Mouse (Mus musculus): ENCODE data around the gene Gm21750. TPM values are rescaled to one million over a fixed set of nuclear protein-coding genes. Genes with fewer than 3 reads are reported as not detected.

Gene Gm21750
- total and polyA plus RNA-seq, 3 experiments: not detected

- Histone ChIP-seq H3K36me3 (ENCODE audit: control insufficient read depth in 1 of 2, insufficient read depth in 2 of 2, low read length in 2 of 2) (no peaks in the 10 kb centered on the region), H3K27ac (ENCODE audit: control insufficient read depth, low read depth, low read length) (no peak overlapping the region), H3K79me2 (ENCODE audit: control insufficient read depth, insufficient read depth, low read length, poor library complexity) (no peaks in the 10 kb centered on the region), H3K27me3 (ENCODE audit: control insufficient read depth in 1 of 2, insufficient read depth in 2 of 2, low read length in 2 of 2) (no peaks in the 10 kb centered on the region), H3K4me1 (ENCODE audit: control insufficient read depth in 1 of 2, insufficient read depth in 2 of 2, low read length in 2 of 2) (no peaks in the 10 kb centered on the region), H3K9me3 (replicated peaks; ENCODE audit: insufficient read depth, low read length) (no peaks in the 10 kb centered on the region), H3K4me3 (ENCODE audit: control insufficient read depth in 1 of 2, insufficient read depth in 1 of 2, low read depth in 2 of 2, low read length in 2 of 2) (no peak overlapping the region), H3K9ac (ENCODE audit: control insufficient read depth, low read depth, low read length, poor library complexity, severe bottlenecking) (no peak overlapping the region)
- DNase-seq (ENCODE audit: low read depth, low spot score): no peak
- TF ChIP-seq POLR2AphosphoS5 (IDR thresholded peaks at IDR 0.05; ENCODE audit: borderline replicate concordance, low read depth, low read length) (no peak), CHD2 (IDR thresholded peaks at IDR 0.05; ENCODE audit: low read length) (no peak), SMC3 (IDR thresholded peaks at IDR 0.05; ENCODE audit: low read depth, low read length) (no peak), TBP (IDR thresholded peaks at IDR 0.05; ENCODE audit: low read depth, low read length) (no peak), MYB (IDR thresholded peaks at IDR 0.05; ENCODE audit: low read depth, low read length) (no peak), SIN3A (IDR thresholded peaks at IDR 0.05; ENCODE audit: low read length) (no peak), MAZ (IDR thresholded peaks at IDR 0.05; ENCODE audit: low read depth, low read length) (no peak), USF2 (IDR thresholded peaks at IDR 0.05; ENCODE audit: borderline replicate concordance in 1 of 2, insufficient read depth in 1 of 2, low read depth in 1 of 2, low read length in 2 of 2) (no peak), MYC (IDR thresholded peaks at IDR 0.05; ENCODE audit: low read depth, low read length) (no peak), CHD1 (IDR thresholded peaks at IDR 0.05; ENCODE audit: low read depth, low read length) (no peak), ZC3H11A (IDR thresholded peaks at IDR 0.05; ENCODE audit: low read depth, low read length) (no peak), HCFC1 (IDR thresholded peaks at IDR 0.05; ENCODE audit: low read depth, low read length) (no peak), ZMIZ1 (IDR thresholded peaks at IDR 0.05; ENCODE audit: low read depth, low read length) (no peak)
Measured at GRCm38 (mm10) chr14:73687726-73688125, 26.7 kb downstream of the Gm21750 start.

- H3K27ac ChIP-seq (ENCODE audit: control insufficient read depth, low read depth, low read length): no peak overlapping the region
- no peaks in the 10 kb centered on the region for H3K27me3 ChIP-seq (ENCODE audit: control insufficient read depth in 1 of 2, insufficient read depth in 2 of 2, low read length in 2 of 2)
- H3K4me3 ChIP-seq (ENCODE audit: control insufficient read depth in 1 of 2, insufficient read depth in 1 of 2, low read depth in 2 of 2, low read length in 2 of 2): no peak overlapping the region
- no peak for TF ChIP-seq GATA1 (IDR thresholded peaks at IDR 0.05; ENCODE audit: low read depth, low read length)
- H3K9me3 ChIP-seq (replicated peaks; ENCODE audit: insufficient read depth, low read length): no peaks in the 10 kb centered on the region
- H3K4me1 ChIP-seq (ENCODE audit: control insufficient read depth in 1 of 2, insufficient read depth in 2 of 2, low read length in 2 of 2): no peaks in the 10 kb centered on the region
- no peak overlapping the region for H3K9ac ChIP-seq (ENCODE audit: control insufficient read depth, low read depth, low read length, poor library complexity, severe bottlenecking)
- H3K36me3 ChIP-seq (ENCODE audit: control insufficient read depth in 1 of 2, insufficient read depth in 2 of 2, low read length in 2 of 2): no peaks in the 10 kb centered on the region
- no peak for DNase-seq (ENCODE audit: low read depth, low spot score)
- no peaks in the 10 kb centered on the region for H3K79me2 ChIP-seq (ENCODE audit: control insufficient read depth, insufficient read depth, low read length, poor library complexity)
Measured at GRCm38 (mm10) chr14:73688427-73688826, 27.4 kb downstream of the Gm21750 start.

GRCm38 (mm10) chr14:73700256-73700655 is 39.2 kb downstream of the Gm21750 start:
- Histone ChIP-seq H3K4me1 (ENCODE audit: control insufficient read depth in 1 of 2, insufficient read depth in 2 of 2, low read length in 2 of 2) (no peaks in the 10 kb centered on the region), H3K4me3 (ENCODE audit: control insufficient read depth in 1 of 2, insufficient read depth in 1 of 2, low read depth in 2 of 2, low read length in 2 of 2) (no peak overlapping the region), H3K9ac (ENCODE audit: control insufficient read depth, low read depth, low read length, poor library complexity, severe bottlenecking) (no peak overlapping the region), H3K36me3 (ENCODE audit: control insufficient read depth in 1 of 2, insufficient read depth in 2 of 2, low read length in 2 of 2) (no peaks in the 10 kb centered on the region), H3K9me3 (replicated peaks; ENCODE audit: insufficient read depth, low read length) (no peaks in the 10 kb centered on the region), H3K27me3 (ENCODE audit: control insufficient read depth in 1 of 2, insufficient read depth in 2 of 2, low read length in 2 of 2) (no peaks in the 10 kb centered on the region), H3K79me2 (ENCODE audit: control insufficient read depth, insufficient read depth, low read length, poor library complexity) (no peaks in the 10 kb centered on the region), H3K27ac (ENCODE audit: control insufficient read depth, low read depth, low read length) (no peak overlapping the region)
- TF ChIP-seq MAFK (IDR thresholded peaks at IDR 0.05; ENCODE audit: borderline replicate concordance, low read depth, low read length) (no peak), CHD1 (IDR thresholded peaks at IDR 0.05; ENCODE audit: low read depth, low read length) (no peak), MXI1 (IDR thresholded peaks at IDR 0.05; ENCODE audit: low read depth, low read length) (no peak), SMC3 (IDR thresholded peaks at IDR 0.05; ENCODE audit: low read depth, low read length) (peak; percentile 16; the same call in 1 of the 2 replicates), POLR2AphosphoS5 (IDR thresholded peaks at IDR 0.05; ENCODE audit: borderline replicate concordance, low read depth, low read length) (no peak), GATA1 (IDR thresholded peaks at IDR 0.05; ENCODE audit: low read depth, low read length) (no peak), SIN3A (IDR thresholded peaks at IDR 0.05; ENCODE audit: low read length) (no peak), CTCF (IDR thresholded peaks at IDR 0.05 in 2 of 3, conservative IDR thresholded peaks at IDR 0.05 in 1 of 3; ENCODE audit: control insufficient read depth in 1 of 3, insufficient read depth in 1 of 3, low read depth in 2 of 3, low read length in 3 of 3, poor library complexity in 1 of 3, severe bottlenecking in 1 of 3) (peak in 2 of 3 experiments; percentile 9 to 32; a peak in 2 of 6 replicates), RAD21 (IDR thresholded peaks at IDR 0.05; ENCODE audit: low read depth, low read length) (peak; percentile 34), BHLHE40 (IDR thresholded peaks at IDR 0.05; ENCODE audit: borderline replicate concordance, low read depth, low read length) (no peak), EP300 (IDR thresholded peaks at IDR 0.05; ENCODE audit: low read depth in 1 of 2, low read length in 2 of 2) (no peak), ETS1 (IDR thresholded peaks at IDR 0.05; ENCODE audit: low read depth, low read length) (no peak), JUND (IDR thresholded peaks at IDR 0.05; ENCODE audit: low read depth, low read length) (no peak), UBTF (IDR thresholded peaks at IDR 0.05; ENCODE audit: borderline replicate concordance, insufficient read depth, low read depth, low read length) (no peak)
- peak; percentile 4 for DNase-seq (ENCODE audit: low read depth, low spot score)

All from MEL (cell line).